Mouse (Mus musculus): ENCODE data around the gene Atg9b.

Atg9b gene

GRCm38 (mm10) chr5:24381988-24382387, 10.0 kb downstream of the Atg9b start:
- peak in 1 of 2 experiments; percentile 22 for DNase-seq (ENCODE audit: inconsistent age in 2 of 2, low spot score in 1 of 2)

GRCm38 (mm10) chr5:24381486-24381885, 10.5 kb downstream of the Atg9b start:
- DNase-seq (ENCODE audit: inconsistent age in 2 of 2, low spot score in 1 of 2): peak in 1 of 2 experiments; percentile 30

- DNase-seq (ENCODE audit: inconsistent age in 2 of 2, low spot score in 1 of 2): no peak
These were observed 11.4 kb downstream of the Atg9b start for GRCm38 (mm10) chr5:24380499-24380898.

GRCm38 (mm10) chr5:24379501-24379900, 12.4 kb downstream of the Atg9b start:
- DNase-seq (ENCODE audit: inconsistent age in 2 of 2, low spot score in 1 of 2): no peak

GRCm38 (mm10) chr5:24378700-24379099, 13.2 kb downstream of the Atg9b start:
- no peak for DNase-seq (ENCODE audit: inconsistent age in 2 of 2, low spot score in 1 of 2)

- no peak for DNase-seq (ENCODE audit: inconsistent age in 2 of 2, low spot score in 1 of 2)
These were observed 17.1 kb downstream of the Atg9b start for GRCm38 (mm10) chr5:24374666-24375328.

- peak in 1 of 2 experiments; percentile 61 for DNase-seq (ENCODE audit: inconsistent age in 2 of 2, low spot score in 1 of 2)
These were observed 17.7 kb downstream of the Atg9b start for GRCm38 (mm10) chr5:24374216-24374615.

- no peak for DNase-seq (ENCODE audit: inconsistent age in 2 of 2, low spot score in 1 of 2)
These were observed 18.1 kb downstream of the Atg9b start for GRCm38 (mm10) chr5:24373807-24374206.

GRCm38 (mm10) chr5:24369767-24370166, 22.2 kb downstream of the Atg9b start:
- no peak for DNase-seq (ENCODE audit: inconsistent age in 2 of 2, low spot score in 1 of 2)

- no peak for DNase-seq (ENCODE audit: inconsistent age in 2 of 2, low spot score in 1 of 2)
These were observed 25.5 kb downstream of the Atg9b start for GRCm38 (mm10) chr5:24366426-24366825.

- DNase-seq (ENCODE audit: inconsistent age in 2 of 2, low spot score in 1 of 2): peak in 1 of 2 experiments; percentile 42
These were observed 26.4 kb downstream of the Atg9b start for GRCm38 (mm10) chr5:24365528-24365927.

GRCm38 (mm10) chr5:24364963-24365362, 27.0 kb downstream of the Atg9b start:
- DNase-seq (ENCODE audit: inconsistent age in 2 of 2, low spot score in 1 of 2): peak in 1 of 2 experiments; percentile 66

GRCm38 (mm10) chr5:24364508-24364907, 27.4 kb downstream of the Atg9b start, which contains the start of gene Nos3:
Nos3 (plus strand) TSS chr5:24364810.
- DNase-seq (ENCODE audit: inconsistent age in 2 of 2, low spot score in 1 of 2): peak; percentile 40 to 68

- DNase-seq (ENCODE audit: inconsistent age in 2 of 2, low spot score in 1 of 2): no peak
These were observed 27.9 kb downstream of the Atg9b start for GRCm38 (mm10) chr5:24364061-24364460.

GRCm38 (mm10) chr5:24363467-24363866, 28.5 kb downstream of the Atg9b start:
- DNase-seq (ENCODE audit: inconsistent age in 2 of 2, low spot score in 1 of 2): no peak

- DNase-seq (ENCODE audit: inconsistent age in 2 of 2, low spot score in 1 of 2): peak; percentile 86 to 96
These were observed 31.0 kb downstream of the Atg9b start for GRCm38 (mm10) chr5:24360792-24361454.

GRCm38 (mm10) chr5:24357461-24357860, 34.5 kb downstream of the Atg9b start:
- peak; percentile 74 to 88 for DNase-seq (ENCODE audit: inconsistent age in 2 of 2, low spot score in 1 of 2)

GRCm38 (mm10) chr5:24356764-24357163, 35.2 kb downstream of the Atg9b start:
- DNase-seq (ENCODE audit: inconsistent age in 2 of 2, low spot score in 1 of 2): no peak

GRCm38 (mm10) chr5:24353327-24353726, 38.6 kb downstream of the Atg9b start:
- peak in 1 of 2 experiments; percentile 68 for DNase-seq (ENCODE audit: inconsistent age in 2 of 2, low spot score in 1 of 2)

- peak; percentile 81 to 92 for DNase-seq (ENCODE audit: inconsistent age in 2 of 2, low spot score in 1 of 2)
These were observed 39.6 kb downstream of the Atg9b start for GRCm38 (mm10) chr5:24352251-24352859.

- DNase-seq (ENCODE audit: inconsistent age in 2 of 2, low spot score in 1 of 2): peak; percentile 92 to 96
These were observed 40.2 kb downstream of the Atg9b start for GRCm38 (mm10) chr5:24351701-24352171.

GRCm38 (mm10) chr5:24351278-24351677, 40.7 kb downstream of the Atg9b start, which contains the start of gene Kcnh2:
Kcnh2 (minus strand) TSS chr5:24351604.
- no peak for DNase-seq (ENCODE audit: inconsistent age in 2 of 2, low spot score in 1 of 2)
